Mouse (Mus musculus) limb, embryonic 14.5 days (tissue): ENCODE measurements around the gene Smagp. TPM values are rescaled to one million over a fixed set of nuclear protein-coding genes. Genes with fewer than 3 reads are reported as not detected.

ENCODE experiments used
- ATAC-seq: fragments of 200-750 bp; cut with Nextera tagmentation; 2 replicates; pipeline ENCODE4 v1.8.0; 2017; ENCODE audit warnings: low read depth, moderate number of reproducible peaks, moderate TSS enrichment; ENCODE audit not compliant: low FRiP score
- DNase-seq: peaks from one replicate; pipeline ENCODE4 v3.0.0-alpha.2; 2015; ENCODE audit warnings: low spot score
- H3K27ac ChIP-seq: fragments of 300-500 bp; sonication (generic); replicated peaks from 2 replicates; pipeline ENCODE4 v1.5.1; 2014; ENCODE audit warnings: low read depth, mild to moderate bottlenecking, low read length, moderate library complexity, mixed read lengths
- H3K27me3 ChIP-seq: fragments of 300-500 bp; sonication (generic); 2 replicates; pipeline ENCODE4 v1.6.1; 2014; ENCODE audit warnings: low read length, mixed read lengths; ENCODE audit not compliant: control insufficient read depth, insufficient read depth
- H3K36me3 ChIP-seq: fragments of 300-500 bp; sonication (generic); 2 replicates; pipeline ENCODE4 v1.6.1; 2014; ENCODE audit warnings: mild to moderate bottlenecking, low read length, moderate library complexity, mixed read lengths; ENCODE audit not compliant: control insufficient read depth, insufficient read depth
- H3K4me1 ChIP-seq: fragments of 300-500 bp; sonication (generic); 2 replicates; pipeline ENCODE4 v1.6.1; 2014; ENCODE audit warnings: antibody characterized with exemption, low read length, mixed read lengths; ENCODE audit not compliant: control insufficient read depth, insufficient read depth
- H3K4me2 ChIP-seq: fragments of 300-500 bp; sonication (generic); replicated peaks from 2 replicates; pipeline ENCODE4 v1.6.1; 2014; ENCODE audit warnings: low read depth, mild to moderate bottlenecking, low read length, moderate library complexity; ENCODE audit not compliant: severe bottlenecking
- H3K4me3 ChIP-seq: fragments of 300-500 bp; sonication (generic); replicated peaks from 2 replicates; pipeline ENCODE4 v1.5.1; 2014; ENCODE audit warnings: low read length
- H3K9ac ChIP-seq: fragments of 300-500 bp; sonication (generic); 2 replicates; pipeline ENCODE4 v1.6.1; 2014; ENCODE audit warnings: mild to moderate bottlenecking, low read depth, low read length, moderate library complexity; ENCODE audit not compliant: severe bottlenecking
- H3K9me3 ChIP-seq: fragments of 300-500 bp; sonication (generic); 2 replicates; pipeline ENCODE4 v1.6.1; 2016; ENCODE audit warnings: low read length; ENCODE audit not compliant: control insufficient read depth
- POLR2A ChIP-seq: fragments of 200-500 bp; IDR thresholded peaks from 2 replicates; pipeline ENCODE4 v1.8.0; 2012; ENCODE audit warnings: inconsistent platforms, mild to moderate bottlenecking, moderate library complexity, borderline replicate concordance; ENCODE audit not compliant: insufficient read depth, insufficient read length; ENCODE audit errors: extremely low read depth
- WGBS: fragments of 180-500 bp; shearing (Covaris S2); extraction: QIAGEN DNeasy Blood & Tissue Kit; methylation state at CpG from one replicate; pipeline ENCODE4 v1.1.7; 2014; 5-methylcytosine and 5-hydroxymethylcytosine counted together
- polyA plus RNA-seq, 2 experiments: library from polyadenylated mRNA; depleted of rRNA in 1 of 2; stranded (reverse) in 1 of 2; unstranded in 1 of 2; fragments of >200 nt; fragmentation: Nextera tagmentation in 1 of 2; extraction: Ambion mirVana in 1 of 2; gene quantifications; 2 replicates each; pipeline versions ENCODE4 v1.2.1 to v1.2.3; 2012 to 2014

The Smagp gene
- polyA plus RNA-seq, 2 experiments: 19.7 to 25.4 TPM

GRCm38 (mm10) chr15:100670004-100670403 is 33.3 kb upstream of the Smagp start:
- DNase-seq (no peak), ATAC-seq (no peak)
- 90% methylated on average over 8 of the region's 8 CpGs for WGBS
- TF ChIP-seq POLR2A: no peak
- Histone ChIP-seq H3K9me3 (no peaks in the 10 kb centered on the region), H3K36me3 (no peaks in the 10 kb centered on the region), H3K4me2 (no peak overlapping the region), H3K27ac (no peak overlapping the region), H3K9ac (no peak overlapping the region), H3K27me3 (no peaks in the 10 kb centered on the region), H3K4me1 (no peaks in the 10 kb centered on the region), H3K4me3 (no peak overlapping the region)

GRCm38 (mm10) chr15:100669337-100669736 is 32.6 kb upstream of the Smagp start, which contains the start of gene Bin2:
TSS of gene Bin2 (minus strand) at chr15:100669553.
- DNase-seq (no peak), ATAC-seq (no peak)
- H3K27me3 ChIP-seq: no peaks in the 10 kb centered on the region
- no peak within 1 kb of the TSS for H3K4me2 ChIP-seq
- H3K36me3 ChIP-seq: no peaks in the 10 kb centered on the region
- H3K27ac ChIP-seq: no peak within 1 kb of the TSS
- no peak for TF ChIP-seq POLR2A
- WGBS: 85% methylated on average over 20 of the region's 20 CpGs
- no peaks in the 10 kb centered on the region for H3K9me3 ChIP-seq
- no peak within 1 kb of the TSS for H3K4me3 ChIP-seq
- H3K9ac ChIP-seq: no peak within 1 kb of the TSS
- no peaks in the 10 kb centered on the region for H3K4me1 ChIP-seq

GRCm38 (mm10) chr15:100667871-100668545 is 31.3 kb upstream of the Smagp start:
- 82% methylated on average over 5 of the region's 5 CpGs for WGBS
- no peaks in the 10 kb centered on the region for H3K27me3 ChIP-seq
- no peak overlapping the region for H3K9ac ChIP-seq
- H3K27ac ChIP-seq: no peak overlapping the region
- no peak for TF ChIP-seq POLR2A
- no peak for DNase-seq
- no peak overlapping the region for H3K4me3 ChIP-seq
- no peaks in the 10 kb centered on the region for H3K9me3 ChIP-seq
- H3K4me1 ChIP-seq: no peaks in the 10 kb centered on the region
- H3K36me3 ChIP-seq: no peaks in the 10 kb centered on the region
- H3K4me2 ChIP-seq: no peak overlapping the region
- no peak for ATAC-seq

GRCm38 (mm10) chr15:100667420-100667819 is 30.7 kb upstream of the Smagp start:
- H3K4me2 ChIP-seq: no peak overlapping the region
- no peak overlapping the region for H3K9ac ChIP-seq
- H3K9me3 ChIP-seq: no peaks in the 10 kb centered on the region
- DNase-seq (no peak), ATAC-seq (no peak)
- H3K27ac ChIP-seq: no peak overlapping the region
- no peak for TF ChIP-seq POLR2A
- H3K4me3 ChIP-seq: no peak overlapping the region
- no peaks in the 10 kb centered on the region for H3K4me1 ChIP-seq
- no peaks in the 10 kb centered on the region for H3K36me3 ChIP-seq
- no peaks in the 10 kb centered on the region for H3K27me3 ChIP-seq
- WGBS: 56% methylated on average over 6 of the region's 6 CpGs

GRCm38 (mm10) chr15:100666851-100667250 is 30.1 kb upstream of the Smagp start:
- ATAC-seq (no peak), DNase-seq (no peak)
- no peak for TF ChIP-seq POLR2A
- Histone ChIP-seq H3K4me2 (no peak overlapping the region), H3K9me3 (no peaks in the 10 kb centered on the region), H3K27ac (no peak overlapping the region), H3K36me3 (no peaks in the 10 kb centered on the region), H3K4me1 (no peaks in the 10 kb centered on the region), H3K4me3 (no peak overlapping the region), H3K9ac (no peak overlapping the region), H3K27me3 (no peaks in the 10 kb centered on the region)
- 22% methylated on average over 12 of the region's 12 CpGs for WGBS
